Mouse (Mus musculus) megakaryocyte, embryonic 14.5 days (primary cell): ENCODE measurements around the gene Smug1. TPM values are rescaled to one million over a fixed set of nuclear protein-coding genes. Genes with fewer than 3 reads are reported as not detected.

Source experiments
- H3K27me3 ChIP-seq: replicated peaks from 2 replicates; pipeline ENCODE3; 2012; ENCODE audit warnings: inconsistent platforms
- H3K36me3 ChIP-seq: replicated peaks from 2 replicates; pipeline ENCODE3; 2012; ENCODE audit warnings: low read length, inconsistent platforms, mixed read lengths
- H3K4me1 ChIP-seq: 2 replicates; pipeline ENCODE4 v1.6.1; 2012; ENCODE audit warnings: inconsistent platforms
- H3K4me3 ChIP-seq: replicated peaks from 2 replicates; pipeline ENCODE3; 2012; ENCODE audit warnings: moderate library complexity, mild to moderate bottlenecking, inconsistent platforms
- H3K9me3 ChIP-seq: 2 replicates; pipeline ENCODE4 v1.6.1; 2012; ENCODE audit warnings: inconsistent platforms
- FLI1 ChIP-seq: IDR thresholded peaks from 2 replicates; pipeline ENCODE4 v1.6.1; 2012; ENCODE audit warnings: low read length, inconsistent platforms, mixed read lengths
- GATA1 ChIP-seq: IDR thresholded peaks from 3 replicates; pipeline ENCODE4 v1.6.1; 2012; ENCODE audit warnings: mixed read lengths, low read length, inconsistent platforms, borderline replicate concordance
- polyA plus RNA-seq: library from polyadenylated mRNA; stranded (reverse); fragments of >175 nt; gene quantifications from 2 replicates; pipeline ENCODE4 v1.2.3, GENCODE M21; 2012; ENCODE audit warnings: low replicate concordance; ENCODE audit not compliant: insufficient read depth

Gene Smug1
- polyA plus RNA-seq, 1 experiment = 2.1 TPM

DNA sequence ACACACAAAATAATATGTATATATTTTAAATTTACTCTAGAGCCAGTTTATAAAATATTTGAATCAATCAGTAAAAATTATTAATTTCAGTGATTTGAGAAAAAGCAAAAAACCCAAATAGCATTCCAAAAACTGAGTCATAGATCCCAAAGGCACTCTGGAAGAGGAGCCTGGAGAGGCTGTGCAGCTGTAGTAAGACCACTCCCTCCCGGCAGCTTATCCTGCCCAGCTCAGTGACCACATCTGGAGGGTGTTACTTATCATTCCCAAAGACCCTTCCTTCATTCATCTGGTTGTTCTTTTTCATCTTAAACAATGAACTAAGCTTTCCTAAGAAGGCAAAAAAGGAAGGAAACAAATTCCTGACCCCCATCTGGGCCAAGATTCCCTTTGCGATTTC lies 54.6 kb downstream of the Smug1 start:
- TF ChIP-seq GATA1 (no peak), FLI1 (no peak)
- H3K4me1 ChIP-seq = no peaks in the 10 kb centered on the region
- H3K27me3 ChIP-seq = peaks cover 94% of the 10 kb centered on the region

GRCm38 (mm10) chr15:103109940-103110339 lies 57.0 kb downstream of the Smug1 start:
- peaks cover 93% of the 10 kb centered on the region for H3K27me3 ChIP-seq
- no peak for TF ChIP-seq FLI1
- TF ChIP-seq GATA1 = no peak

More for the DNA sequence above, 54.6 kb downstream of the Smug1 start:
- no peaks in the 10 kb centered on the region for H3K9me3 ChIP-seq
- H3K4me3 ChIP-seq = no peak overlapping the region
- H3K36me3 ChIP-seq = no peaks in the 10 kb centered on the region

GRCm38 (mm10) chr15:103108066-103108676 lies 58.7 kb downstream of the Smug1 start:
- peaks cover 95% of the 10 kb centered on the region for H3K27me3 ChIP-seq
- TF ChIP-seq GATA1 (no peak), FLI1 (no peak)
- H3K9me3 ChIP-seq = no peaks in the 10 kb centered on the region
- H3K36me3 ChIP-seq = no peaks in the 10 kb centered on the region
- no peak overlapping the region for H3K4me3 ChIP-seq
- H3K4me1 ChIP-seq = no peaks in the 10 kb centered on the region

More at GRCm38 (mm10) chr15:103109940-103110339, 57.0 kb downstream of the Smug1 start:
- Histone ChIP-seq H3K4me1 (no peaks in the 10 kb centered on the region), H3K9me3 (no peaks in the 10 kb centered on the region), H3K4me3 (no peak overlapping the region), H3K36me3 (no peaks in the 10 kb centered on the region)

DNA sequence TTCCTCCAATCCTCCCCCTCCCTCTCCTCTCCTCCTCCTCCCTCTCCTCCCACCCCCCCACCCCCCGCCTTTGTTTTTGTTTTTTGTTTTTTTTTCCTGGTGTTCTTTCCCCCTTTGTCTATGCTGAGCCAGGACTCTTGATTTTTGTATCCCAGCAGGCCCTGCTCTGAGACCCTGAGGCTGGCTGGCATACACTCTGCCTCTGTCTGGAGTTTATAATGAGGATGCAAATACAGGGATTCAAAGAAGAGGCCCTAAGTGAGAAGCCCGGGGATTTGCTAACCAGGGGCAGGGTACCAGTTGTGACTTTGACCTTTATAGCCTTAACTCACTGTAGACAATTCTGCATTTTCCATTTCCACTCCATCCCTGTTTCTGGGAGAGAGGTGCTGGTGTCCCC lies 60.7 kb downstream of the Smug1 start:
- no peaks in the 10 kb centered on the region for H3K36me3 ChIP-seq
- peaks cover 97% of the 10 kb centered on the region for H3K27me3 ChIP-seq
- H3K4me1 ChIP-seq = peaks cover 10% of the 10 kb centered on the region
- TF ChIP-seq GATA1 = no peak
- no peak for TF ChIP-seq FLI1
- no peak overlapping the region for H3K4me3 ChIP-seq
- no peaks in the 10 kb centered on the region for H3K9me3 ChIP-seq

Other genes with a start within 250 kb of the Smug1 start
- gene Hoxc13, start 246.0 kb downstream of the Smug1 start, polyA plus RNA-seq = not detected in 2 replicates
- gene Hoxc12, start 230.3 kb downstream of the Smug1 start, polyA plus RNA-seq = not detected in 2 replicates
- gene Hoxc11, start 212.7 kb downstream of the Smug1 start, polyA plus RNA-seq = not detected in 2 replicates
- gene Hoxc10, start 200.3 kb downstream of the Smug1 start, polyA plus RNA-seq = 0.08 TPM in 1 of 2 replicates, not detected in the other
- gene Hoxc5, start 199.6 kb downstream of the Smug1 start, polyA plus RNA-seq = not detected in 2 replicates
- gene Hoxc9, start 190.7 kb downstream of the Smug1 start, polyA plus RNA-seq = not detected in 2 replicates
- 0.04 TPM in 1 of 2 replicates, not detected in the other for gene Hoxc8, start 176.5 kb downstream of the Smug1 start, polyA plus RNA-seq
- not detected in 2 replicates for gene Hoxc6, start 168.8 kb downstream of the Smug1 start, polyA plus RNA-seq
- gene Hoxc4, start 148.2 kb downstream of the Smug1 start, polyA plus RNA-seq = not detected in 2 replicates
- 0.77 and 1.5 TPM in 2 replicates for gene Cbx5, start 72.7 kb upstream of the Smug1 start, polyA plus RNA-seq
- 12.1 and 56.4 TPM in 2 replicates for gene Hnrnpa1, start 73.3 kb upstream of the Smug1 start, polyA plus RNA-seq
- gene Nfe2, start 91.3 kb upstream of the Smug1 start, polyA plus RNA-seq = 321 and 342 TPM in 2 replicates
- gene Copz1, start 105.6 kb upstream of the Smug1 start, polyA plus RNA-seq = 33.2 and 56.2 TPM in 2 replicates
- 1.00 and 1.6 TPM in 2 replicates for gene Gpr84, start 143.5 kb upstream of the Smug1 start, polyA plus RNA-seq
- gene Zfp385a, start 173.0 kb upstream of the Smug1 start, polyA plus RNA-seq = 1,319 and 2,156 TPM in 2 replicates
- 20.5 and 26.4 TPM in 2 replicates for gene Itga5, start 199.7 kb upstream of the Smug1 start, polyA plus RNA-seq